Mouse (Mus musculus): Measurements from ENCODE around the gene Bicra. TPM values are rescaled to one million over a fixed set of nuclear protein-coding genes. Genes with fewer than 3 reads are reported as not detected.

Bicra gene
- total and polyA plus RNA-seq, 3 experiments, result 0.32 to 10.2 (median 2.2) TPM

- peaks cover 3 to 42% of the 10 kb centered on the region in 2 experiments; a peak in 3 of 4 replicates for H3K4me1 ChIP-seq (ENCODE audit: control insufficient read depth in 1 of 2, insufficient read depth in 2 of 2)
- no peak overlapping the region for H3K4me3 ChIP-seq (replicated peaks in 1 of 3; ENCODE audit: low read depth in 2 of 3, low read length in 2 of 3, poor library complexity in 1 of 3)
- no peaks in the 10 kb centered on the region for H3K9me3 ChIP-seq (replicated peaks; ENCODE audit: low read length)
- no peaks in the 10 kb centered on the region for H3K79me2 ChIP-seq (replicated peaks; ENCODE audit: control insufficient read depth, extremely low read depth, insufficient read depth, poor library complexity, severe bottlenecking)
- H3K4me2 ChIP-seq (ENCODE audit: insufficient read depth, low read depth, poor library complexity, severe bottlenecking), result no peak overlapping the region
- dilution Hi-C loops (cut with MboI; ENCODE audit: extremely low pct_ligation_motif_present, extremely low pct_unique_long_range_greater_than_20kb, low sequenced_read_pairs) (loop anchor here (25.0 kb wide), 1 partner anchor 200 kb away; no protein-coding TSS in a partner anchor), in situ Hi-C loops (cut with MboI; ENCODE audit: low pct_ligation_motif_present, low pct_unique_long_range_greater_than_20kb, low sequenced_read_pairs) (no loop called here)
- TF ChIP-seq JUN (IDR thresholded peaks at IDR 0.05; ENCODE audit: insufficient read depth, low read depth, low read length) (no peak), SIN3A (IDR thresholded peaks at IDR 0.05; ENCODE audit: low read length) (no peak), EP300 (IDR thresholded peaks at IDR 0.05; ENCODE audit: low read length) (no peak), MXI1 (IDR thresholded peaks at IDR 0.05; ENCODE audit: low read depth, low read length) (no peak), HCFC1 (IDR thresholded peaks at IDR 0.05; ENCODE audit: low read depth, low read length) (no peak), USF2 (conservative IDR thresholded peaks at IDR 0.05; ENCODE audit: low read depth, low read length) (no peak), MYC (IDR thresholded peaks at IDR 0.05; ENCODE audit: low read depth, low read length) (no peak), MAZ (IDR thresholded peaks at IDR 0.05; ENCODE audit: low read depth, low read length) (no peak), BHLHE40 (IDR thresholded peaks at IDR 0.05; ENCODE audit: low read depth, low read length) (no peak), IRF4 (IDR thresholded peaks at IDR 0.05; ENCODE audit: low read depth, low read length) (no peak), TBP (conservative IDR thresholded peaks at IDR 0.05; ENCODE audit: low read depth, low read length) (no peak), ZC3H11A (IDR thresholded peaks at IDR 0.05; ENCODE audit: low read depth, low read length) (no peak)
- H3K27me3 ChIP-seq (replicated peaks), result no peaks in the 10 kb centered on the region
- H3K27ac ChIP-seq (ENCODE audit: insufficient read depth, low read depth), result no peak overlapping the region
- no peak overlapping the region for H3K9ac ChIP-seq (ENCODE audit: insufficient read depth, low read depth)
- DNase-seq (ENCODE audit: extremely low read depth), result no peak
- peaks cover under 1 to 4% of the 10 kb centered on the region in 2 experiments for H3K36me3 ChIP-seq (replicated peaks in 1 of 2; ENCODE audit: control insufficient read depth in 1 of 2, insufficient read depth in 1 of 2, low read length in 1 of 2)
Observed at GRCm38 (mm10) chr7:15962311-15963288, 85.1 kb downstream of the Bicra start.

GRCm38 (mm10) chr7:15961798-15962197, 85.9 kb downstream of the Bicra start:
- DNase-seq (ENCODE audit: extremely low read depth), result no peak
- Histone ChIP-seq H3K4me3 (replicated peaks in 1 of 3; ENCODE audit: low read depth in 2 of 3, low read length in 2 of 3, poor library complexity in 1 of 3) (no peak overlapping the region), H3K27ac (ENCODE audit: insufficient read depth, low read depth) (no peak overlapping the region), H3K4me2 (ENCODE audit: insufficient read depth, low read depth, poor library complexity, severe bottlenecking) (no peak overlapping the region), H3K9ac (ENCODE audit: insufficient read depth, low read depth) (no peak overlapping the region), H3K27me3 (replicated peaks) (no peaks in the 10 kb centered on the region), H3K36me3 (replicated peaks in 1 of 2; ENCODE audit: control insufficient read depth in 1 of 2, insufficient read depth in 1 of 2, low read length in 1 of 2) (peaks cover 4 to 7% of the 10 kb centered on the region in 2 experiments), H3K79me2 (replicated peaks; ENCODE audit: control insufficient read depth, extremely low read depth, insufficient read depth, poor library complexity, severe bottlenecking) (no peaks in the 10 kb centered on the region), H3K4me1 (ENCODE audit: control insufficient read depth in 1 of 2, insufficient read depth in 2 of 2) (peaks cover 3 to 40% of the 10 kb centered on the region in 2 experiments; a peak in 3 of 4 replicates), H3K9me3 (replicated peaks; ENCODE audit: low read length) (no peaks in the 10 kb centered on the region)
- dilution Hi-C loops (cut with MboI; ENCODE audit: extremely low pct_ligation_motif_present, extremely low pct_unique_long_range_greater_than_20kb, low sequenced_read_pairs) (loop anchor here (25.0 kb wide), 1 partner anchor 201 kb away; no protein-coding TSS in a partner anchor), in situ Hi-C loops (cut with MboI; ENCODE audit: low pct_ligation_motif_present, low pct_unique_long_range_greater_than_20kb, low sequenced_read_pairs) (no loop called here)
- TF ChIP-seq SIN3A (IDR thresholded peaks at IDR 0.05; ENCODE audit: low read length) (no peak), ETS1 (conservative IDR thresholded peaks at IDR 0.05; ENCODE audit: low read depth, low read length) (no peak), MEF2A (IDR thresholded peaks at IDR 0.05; ENCODE audit: borderline replicate concordance, low read depth, low read length) (no peak), CTCF (conservative IDR thresholded peaks at IDR 0.05 in 1 of 2, IDR thresholded peaks at IDR 0.05 in 1 of 2; ENCODE audit: low read depth in 2 of 2, low read length in 2 of 2) (no peak), SMC3 (IDR thresholded peaks at IDR 0.05; ENCODE audit: low read depth, low read length) (no peak), NELFE (IDR thresholded peaks at IDR 0.05; ENCODE audit: low read depth, low read length) (no peak), GABPA (IDR thresholded peaks at IDR 0.05; ENCODE audit: insufficient replicate concordance, low read depth, low read length) (no peak), ZKSCAN1 (IDR thresholded peaks at IDR 0.05; ENCODE audit: borderline replicate concordance, low read depth, low read length) (no peak), MXI1 (IDR thresholded peaks at IDR 0.05; ENCODE audit: low read depth, low read length) (no peak), POLR2AphosphoS2 (IDR thresholded peaks at IDR 0.05; ENCODE audit: low read depth, low read length) (no peak), HCFC1 (IDR thresholded peaks at IDR 0.05; ENCODE audit: low read depth, low read length) (no peak), KAT2A (IDR thresholded peaks at IDR 0.05; ENCODE audit: insufficient replicate concordance, low read length) (no peak), MAFK (IDR thresholded peaks at IDR 0.05; ENCODE audit: insufficient replicate concordance, low read length) (no peak)
